Mouse (Mus musculus): ENCODE measurements around the gene 1700028J19Rik.
"Not testable (repeated sequence)": the region's sequence is repeated elsewhere in the genome, so short reads cannot be mapped to it uniquely, and the experiment has no call there.

1700028J19Rik gene

GRCm38 (mm10) chr7:44246055-44246983 lies at the start of gene 1700028J19Rik, which contains the start of gene 2410002F23Rik:
TSS of gene 1700028J19Rik (minus strand) at chr7:44246695.
TSS of gene 2410002F23Rik (plus strand) at chr7:44246722.
- DNase-seq, result peak; percentile 94

DNA sequence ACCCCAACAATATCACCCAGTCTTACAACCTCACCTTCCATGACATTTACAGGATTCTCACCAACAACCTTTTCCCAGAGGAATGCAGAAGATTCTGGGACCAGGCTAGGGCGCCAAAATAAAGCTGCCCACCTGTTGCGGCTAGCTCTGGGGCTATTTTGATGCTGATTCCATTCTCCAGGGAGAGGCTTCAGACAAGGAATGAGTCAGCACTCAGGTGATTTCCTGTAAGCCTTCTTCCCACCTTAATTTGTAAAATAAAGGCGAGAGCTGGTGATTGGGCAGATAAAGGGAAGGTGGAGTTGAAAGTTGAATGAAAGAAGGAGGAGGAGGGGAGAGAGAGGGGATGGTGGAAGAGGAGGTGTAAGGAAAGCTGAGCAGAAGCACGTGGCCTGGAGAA lies 44.9 kb upstream of the 1700028J19Rik start:
- no peak for DNase-seq

- no peak for DNase-seq
These were observed 44.5 kb upstream of the 1700028J19Rik start for GRCm38 (mm10) chr7:44290986-44291385.

GRCm38 (mm10) chr7:44287760-44288159 lies 41.3 kb upstream of the 1700028J19Rik start:
- DNase-seq, result no peak

GRCm38 (mm10) chr7:44281586-44281985 lies 35.1 kb upstream of the 1700028J19Rik start:
- DNase-seq, result no peak

- DNase-seq, result no peak
These were observed 34.5 kb upstream of the 1700028J19Rik start for GRCm38 (mm10) chr7:44280959-44281358.

DNA sequence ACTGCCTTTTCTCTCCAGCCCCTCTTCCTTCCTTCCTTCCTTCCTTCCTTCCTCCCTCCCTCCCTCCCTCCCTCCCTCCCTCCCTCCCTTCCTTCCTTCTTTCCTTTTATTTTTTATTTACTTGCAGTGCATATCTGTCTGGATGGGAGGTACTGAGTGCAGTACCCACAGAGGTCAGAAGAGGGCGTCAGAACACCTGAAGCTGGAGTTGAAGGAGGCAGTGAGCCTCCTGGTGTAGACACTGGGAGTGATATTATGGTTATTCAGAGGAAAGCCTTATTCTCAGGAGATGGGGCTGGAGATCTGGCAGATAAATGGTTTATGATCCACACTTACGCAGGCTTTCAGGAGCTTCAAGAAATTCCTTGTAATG lies 30.7 kb upstream of the 1700028J19Rik start:
- DNase-seq, result peak; percentile 24

DNA sequence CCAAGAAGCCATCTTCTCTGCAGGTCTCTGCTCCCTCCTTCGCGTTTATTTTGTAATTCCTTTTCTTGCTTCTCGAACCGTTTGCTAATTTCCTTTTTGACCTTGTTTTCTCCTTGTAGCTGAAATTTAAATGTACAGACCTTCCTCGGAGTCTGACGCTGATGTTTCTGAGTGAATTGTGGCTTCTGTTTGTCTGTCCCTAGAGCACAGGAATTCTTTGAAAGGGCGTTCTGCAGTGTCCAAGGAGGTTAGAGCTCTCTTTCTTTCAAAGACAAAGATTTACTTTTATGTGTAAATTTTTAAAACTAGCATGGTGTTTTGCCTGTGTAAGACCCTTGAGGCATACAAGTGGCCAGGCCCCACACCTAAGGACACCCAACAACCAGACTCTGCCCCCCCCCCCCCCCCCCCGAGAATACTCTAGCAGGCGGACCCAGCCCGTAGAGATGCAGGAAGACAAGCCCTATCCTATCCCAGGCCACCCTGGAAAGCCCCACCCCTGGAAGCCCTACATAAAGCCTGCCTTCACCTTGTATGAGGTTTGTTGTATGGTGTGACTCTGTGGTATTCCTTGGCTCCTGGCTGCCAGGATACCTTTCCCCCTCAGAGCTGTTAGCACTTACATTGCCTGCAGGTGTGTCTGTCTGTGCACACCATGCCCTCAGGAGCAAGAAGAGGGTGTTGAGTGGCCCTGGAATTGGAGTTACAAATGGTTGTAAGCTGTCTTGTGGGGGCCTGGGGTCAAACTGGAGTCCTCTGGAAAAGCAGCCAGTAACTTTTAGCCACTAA lies 30.2 kb upstream of the 1700028J19Rik start:
- DNase-seq, result no peak

DNA sequence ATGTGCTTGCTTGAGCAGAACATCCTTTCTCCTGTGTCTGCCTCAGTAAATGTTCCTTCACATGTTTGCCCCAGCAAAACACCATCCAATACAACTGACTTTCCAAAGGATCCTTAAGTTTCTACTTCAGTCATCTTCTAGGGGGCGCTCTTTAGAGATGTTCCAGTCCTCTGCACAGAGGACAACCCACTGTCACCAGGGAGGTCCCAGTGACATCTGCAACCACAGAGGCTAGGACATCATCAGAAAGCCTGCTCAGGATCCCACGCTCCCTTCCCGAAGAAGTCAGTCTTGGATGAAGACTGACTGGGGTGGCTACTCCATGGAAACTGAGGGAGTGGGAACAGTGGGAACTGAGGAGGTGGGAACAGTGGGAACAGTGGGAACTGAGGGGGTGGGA lies 29.1 kb upstream of the 1700028J19Rik start:
- DNase-seq, result no peak

DNA sequence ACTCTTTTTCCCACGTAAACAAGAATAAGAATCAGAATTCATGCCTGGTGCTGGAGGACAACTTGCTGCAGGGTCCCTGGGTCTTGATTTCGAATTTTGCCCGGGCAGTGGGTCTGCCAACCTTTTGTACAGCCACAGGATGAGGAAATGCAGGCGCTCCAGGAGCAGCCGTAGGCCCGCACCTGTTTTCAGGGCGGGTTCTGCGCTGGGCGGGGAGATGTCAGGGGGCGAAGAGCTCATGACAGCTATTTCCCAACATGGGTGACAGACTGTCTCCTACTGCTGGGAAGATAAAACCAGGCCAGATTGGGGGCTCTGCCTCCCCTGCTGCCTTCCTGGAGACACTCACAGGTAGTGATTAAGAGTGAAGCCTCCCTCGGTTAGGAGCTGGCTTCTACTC lies 27.6 kb upstream of the 1700028J19Rik start:
- no peak for DNase-seq

DNA sequence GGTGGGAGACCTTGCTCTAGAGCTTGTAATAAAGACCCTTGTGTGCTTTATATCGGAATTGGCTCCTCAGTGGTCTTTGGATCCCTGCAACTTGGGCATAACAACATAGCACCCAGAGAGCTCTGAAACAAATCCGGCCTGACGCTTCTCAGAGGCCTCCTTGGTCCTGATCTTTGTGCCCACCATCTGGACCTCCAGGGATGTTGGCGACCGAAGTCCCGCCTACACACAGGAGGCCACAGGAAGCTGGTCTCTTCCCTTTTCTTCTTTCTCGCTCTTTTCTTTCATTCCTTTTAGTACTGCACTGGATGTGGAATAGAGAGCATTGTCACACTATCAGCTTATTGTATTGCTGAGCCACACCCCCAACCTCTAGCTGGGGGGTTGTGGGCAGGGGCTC lies 27.0 kb upstream of the 1700028J19Rik start:
- no peak for DNase-seq

- DNase-seq, result no peak
These were observed 26.1 kb upstream of the 1700028J19Rik start for GRCm38 (mm10) chr7:44272546-44272945.

DNA sequence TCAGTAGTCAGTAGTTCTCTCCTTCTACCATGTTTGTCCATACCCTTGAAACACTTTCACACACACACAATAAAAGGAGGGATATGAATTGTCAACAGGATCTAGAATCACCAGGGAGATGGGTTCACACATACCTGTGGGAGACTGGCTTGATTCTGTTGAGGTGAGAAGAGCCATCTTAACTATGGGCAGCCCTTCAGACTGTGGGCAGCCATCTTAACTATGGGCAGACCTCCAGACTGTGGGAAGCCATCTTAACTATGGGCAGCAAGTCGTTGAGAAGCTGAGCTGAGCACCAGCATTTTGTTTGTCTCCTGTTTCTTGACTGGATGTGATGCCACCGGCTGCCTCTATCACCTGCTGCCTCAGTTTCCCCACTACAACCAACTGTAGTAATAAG lies 24.8 kb upstream of the 1700028J19Rik start:
- no peak for DNase-seq

DNA sequence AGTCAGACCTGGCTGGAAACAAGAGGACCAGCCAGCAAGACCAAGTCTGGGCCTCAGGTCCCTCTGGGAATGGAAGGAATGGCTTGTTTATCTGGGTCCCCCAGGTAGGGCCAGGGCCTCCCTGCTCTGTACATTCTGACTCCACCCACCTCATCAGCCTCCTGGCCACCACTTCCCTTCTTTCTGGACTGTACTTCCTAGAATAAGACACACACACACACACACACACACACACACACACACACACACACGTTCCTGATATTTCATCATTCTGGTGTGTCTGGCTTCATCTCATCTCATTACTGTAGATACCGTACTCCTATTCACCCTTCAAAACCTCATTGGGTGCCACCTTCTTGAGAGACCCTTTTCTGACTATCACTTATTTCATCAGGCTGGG lies 22.9 kb upstream of the 1700028J19Rik start:
- DNase-seq, result no peak

- DNase-seq, result no peak
These were observed 21.6 kb upstream of the 1700028J19Rik start for GRCm38 (mm10) chr7:44268117-44268516.

GRCm38 (mm10) chr7:44262791-44263643 lies 16.5 kb upstream of the 1700028J19Rik start:
- peak; percentile 95 for DNase-seq

- no peak for DNase-seq
These were observed 14.7 kb upstream of the 1700028J19Rik start, which contains the start of gene Gm15517 for GRCm38 (mm10) chr7:44261147-44261546. TSS of gene Gm15517 (plus strand) at chr7:44261447.

DNA sequence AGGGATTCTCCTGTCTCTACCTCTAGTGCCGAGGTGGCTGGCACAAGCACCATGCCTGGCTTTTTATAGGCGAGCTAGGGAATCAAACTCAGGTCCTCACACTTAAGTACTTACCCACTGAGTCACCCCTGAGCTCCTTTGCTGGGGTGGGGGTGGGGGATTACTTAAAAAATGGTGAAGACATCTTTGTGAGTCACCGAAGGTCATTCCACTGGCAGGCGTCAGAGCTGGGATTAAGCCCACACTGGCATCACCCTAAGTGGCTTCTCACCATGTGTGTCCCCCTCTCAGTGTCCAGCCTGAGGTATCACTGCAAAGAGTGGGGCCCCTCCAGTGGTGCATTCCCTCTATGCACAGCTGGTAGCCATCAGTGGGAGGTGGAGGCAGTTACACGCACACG lies 13.9 kb upstream of the 1700028J19Rik start:
- no peak for DNase-seq

DNA sequence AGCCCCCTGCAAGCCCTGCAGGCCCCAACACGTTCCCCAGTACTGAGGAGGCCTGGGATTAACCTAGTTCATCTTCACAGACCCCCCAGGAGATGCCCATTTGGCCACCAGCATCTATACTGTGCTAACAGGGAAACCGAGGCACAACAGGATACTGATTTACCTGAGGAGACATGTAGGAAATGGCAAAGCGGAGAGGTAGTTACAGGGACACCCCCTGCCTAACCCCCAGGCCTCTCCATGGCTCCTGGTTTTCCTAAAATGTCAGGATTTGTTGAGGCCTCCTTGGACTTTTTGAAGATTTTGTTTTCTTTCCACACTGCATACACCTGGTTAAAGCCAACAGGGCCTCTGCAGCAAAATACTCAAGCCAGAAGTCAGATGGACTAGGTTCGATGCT lies 10.8 kb upstream of the 1700028J19Rik start, which contains the start of gene Acp4:
Gene Acp4, minus strand, starts transcription at position 101 of the 400 bp plus-strand sequence.
- DNase-seq, result no peak

DNA sequence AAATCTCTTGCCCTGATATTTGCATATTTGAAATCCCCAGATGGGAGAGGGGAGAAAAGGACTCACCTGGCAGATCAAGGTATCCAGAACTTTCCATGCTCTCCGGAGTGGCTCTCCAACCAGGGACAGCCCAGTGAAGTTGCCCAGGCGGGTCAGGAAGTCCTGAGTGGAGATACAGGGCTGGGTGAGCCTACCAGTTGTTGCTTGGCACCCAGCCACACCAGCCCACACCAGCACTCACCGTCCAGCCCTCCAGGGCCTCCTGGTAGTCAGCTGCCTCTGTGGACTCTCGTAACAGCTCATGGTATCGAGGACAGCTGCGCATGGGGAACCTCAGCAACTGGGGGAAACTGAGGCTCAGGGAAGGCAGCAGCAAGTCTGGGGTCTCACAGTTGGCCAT lies 8.4 kb upstream of the 1700028J19Rik start:
- no peak for DNase-seq

DNA sequence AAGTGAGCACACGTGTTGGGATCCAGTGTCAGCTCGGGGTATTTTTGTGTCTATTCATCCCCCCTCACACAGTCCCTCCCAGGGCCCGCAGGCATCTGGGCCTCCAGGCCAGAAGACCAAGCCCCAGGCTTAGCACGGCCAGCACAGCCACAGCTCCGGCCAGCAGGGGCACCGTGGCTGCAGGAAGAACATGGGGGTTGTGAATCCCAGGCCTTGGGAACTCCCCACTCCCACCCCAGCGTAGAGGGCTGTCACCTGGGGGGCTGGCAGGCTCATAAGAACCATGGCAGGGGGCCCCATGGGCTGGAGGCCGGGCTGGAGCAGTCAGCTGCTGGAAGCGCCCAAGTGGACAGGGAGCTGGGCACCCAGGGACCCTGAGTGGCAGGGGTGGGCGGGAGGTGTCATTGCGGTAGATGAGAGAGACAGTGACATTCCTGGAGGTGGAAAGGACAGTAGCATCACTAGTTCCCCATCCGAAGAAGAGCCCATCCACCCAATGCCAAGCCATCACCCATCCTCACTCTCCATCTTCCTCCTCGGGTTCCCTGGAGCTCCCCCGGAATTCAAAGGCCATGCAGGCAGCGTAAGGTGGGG lies 6.6 kb upstream of the 1700028J19Rik start:
- no peak for DNase-seq

DNA sequence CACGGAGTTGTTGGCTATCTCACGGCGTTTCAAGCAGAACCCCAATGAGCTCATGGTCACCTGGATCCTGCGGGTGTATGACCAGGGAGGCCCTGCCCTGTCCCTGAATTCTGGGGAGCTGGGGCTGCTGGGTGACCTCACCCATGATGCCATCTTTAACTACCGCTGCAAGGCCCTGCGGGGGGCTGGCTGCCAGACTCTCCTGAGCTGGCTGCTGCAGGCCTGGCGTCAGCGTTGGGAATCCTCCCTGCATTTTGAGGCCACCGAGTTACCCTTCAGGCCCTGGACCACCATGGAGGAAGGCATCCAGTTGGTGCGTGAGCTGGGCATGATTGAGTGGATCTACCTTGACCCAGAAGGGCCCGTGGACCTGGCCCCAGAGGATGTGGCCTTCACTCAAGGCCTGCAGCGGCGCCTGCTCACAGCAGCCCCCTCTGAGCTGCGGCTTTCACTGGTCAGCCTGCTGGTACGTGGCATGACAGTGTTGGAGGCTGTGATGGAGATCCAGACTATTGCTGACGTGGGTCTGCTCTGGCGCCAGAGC lies 4.3 kb upstream of the 1700028J19Rik start:
- not testable (repeated sequence) for DNase-seq

Measured in kidney, postnatal 10 days (tissue).